Mouse (Mus musculus): ENCODE measurements at regions not wholly inside any gene's neighbourhood (a gene's known extent, or its start where the extent isn't known, plus 50 kb on each side); places are given as distances from the start of the nearest gene placed in this dataset.
A peak's percentile ranks its signal among the peaks of the same experiment; 100 is the strongest.

DNA sequence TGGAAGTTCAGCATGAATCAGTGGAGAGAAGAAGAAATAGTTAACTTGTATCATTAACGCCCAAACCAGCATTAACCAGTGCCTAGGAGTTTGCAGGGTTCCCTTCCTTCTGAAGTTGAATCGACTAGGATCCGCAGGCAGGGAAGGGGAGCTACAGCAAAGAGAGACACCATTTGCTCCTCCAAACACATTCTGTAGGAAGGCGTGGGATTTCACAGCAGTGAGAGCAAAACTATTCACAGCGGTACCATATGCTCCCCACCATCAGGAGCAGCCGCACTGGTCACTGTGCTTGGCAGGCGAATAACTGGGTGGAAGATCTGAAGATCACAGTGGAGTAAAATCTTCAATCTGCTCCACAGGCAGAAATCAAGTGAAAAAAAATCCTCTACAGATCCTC lies 610.3 kb downstream of the Lmo4 start:
- no peak overlapping the region for H3K27ac ChIP-seq (ENCODE audit: low read length)
- 64% methylated on average over 7 of the region's 7 CpGs for WGBS
- H3K4me2 ChIP-seq (ENCODE audit: low read depth, low read length) = no peak overlapping the region
- H3K9ac ChIP-seq (ENCODE audit: low read depth, low read length) = no peak overlapping the region
- H3K27me3 ChIP-seq (replicated peaks; ENCODE audit: control insufficient read depth, insufficient read depth, low read length) = no peaks in the 10 kb centered on the region
- no peak for ATAC-seq
- H3K36me3 ChIP-seq (ENCODE audit: control insufficient read depth, insufficient read depth, low read length) = no peaks in the 10 kb centered on the region
- no peak overlapping the region for H3K4me3 ChIP-seq (ENCODE audit: low read length)
- no peaks in the 10 kb centered on the region for H3K9me3 ChIP-seq (ENCODE audit: control insufficient read depth, low read length)
- H3K4me1 ChIP-seq (ENCODE audit: control insufficient read depth, insufficient read depth, low read length) = peaks cover 12% of the 10 kb centered on the region

DNA sequence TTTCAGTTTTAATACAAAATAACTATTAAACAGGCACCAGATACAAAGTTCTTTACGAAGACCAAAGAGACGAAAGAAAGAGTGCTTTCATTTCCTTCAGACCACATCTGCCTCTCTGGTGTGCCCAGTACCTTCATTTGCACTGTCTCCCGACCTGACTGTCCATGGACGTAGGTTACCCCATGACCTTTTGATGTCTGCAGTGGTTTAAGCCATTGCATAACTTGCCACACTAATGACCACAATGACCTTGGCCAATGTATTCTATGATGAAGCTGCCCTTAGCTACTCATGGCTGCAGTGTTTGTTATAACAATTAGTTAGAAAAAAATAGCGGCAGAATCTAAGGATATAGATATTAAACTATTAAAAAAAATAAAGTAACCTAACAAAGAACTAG lies 618.4 kb downstream of the Lmo4 start:
- no peak overlapping the region for H3K27ac ChIP-seq (ENCODE audit: low read length)
- WGBS = 89% methylated on average over 5 of the region's 5 CpGs
- H3K4me3 ChIP-seq (ENCODE audit: low read length) = no peak overlapping the region
- no peaks in the 10 kb centered on the region for H3K27me3 ChIP-seq (replicated peaks; ENCODE audit: control insufficient read depth, insufficient read depth, low read length)
- H3K4me2 ChIP-seq (ENCODE audit: low read depth, low read length) = no peak overlapping the region
- H3K4me1 ChIP-seq (ENCODE audit: control insufficient read depth, insufficient read depth, low read length) = 0 out of 2 replicates have a peak, but pooled peaks cover 2% of the 10 kb centered on the region
- ATAC-seq = no peak
- no peaks in the 10 kb centered on the region for H3K9me3 ChIP-seq (ENCODE audit: control insufficient read depth, low read length)
- no peak overlapping the region for H3K9ac ChIP-seq (ENCODE audit: low read depth, low read length)
- no peaks in the 10 kb centered on the region for H3K36me3 ChIP-seq (ENCODE audit: control insufficient read depth, insufficient read depth, low read length)

DNA sequence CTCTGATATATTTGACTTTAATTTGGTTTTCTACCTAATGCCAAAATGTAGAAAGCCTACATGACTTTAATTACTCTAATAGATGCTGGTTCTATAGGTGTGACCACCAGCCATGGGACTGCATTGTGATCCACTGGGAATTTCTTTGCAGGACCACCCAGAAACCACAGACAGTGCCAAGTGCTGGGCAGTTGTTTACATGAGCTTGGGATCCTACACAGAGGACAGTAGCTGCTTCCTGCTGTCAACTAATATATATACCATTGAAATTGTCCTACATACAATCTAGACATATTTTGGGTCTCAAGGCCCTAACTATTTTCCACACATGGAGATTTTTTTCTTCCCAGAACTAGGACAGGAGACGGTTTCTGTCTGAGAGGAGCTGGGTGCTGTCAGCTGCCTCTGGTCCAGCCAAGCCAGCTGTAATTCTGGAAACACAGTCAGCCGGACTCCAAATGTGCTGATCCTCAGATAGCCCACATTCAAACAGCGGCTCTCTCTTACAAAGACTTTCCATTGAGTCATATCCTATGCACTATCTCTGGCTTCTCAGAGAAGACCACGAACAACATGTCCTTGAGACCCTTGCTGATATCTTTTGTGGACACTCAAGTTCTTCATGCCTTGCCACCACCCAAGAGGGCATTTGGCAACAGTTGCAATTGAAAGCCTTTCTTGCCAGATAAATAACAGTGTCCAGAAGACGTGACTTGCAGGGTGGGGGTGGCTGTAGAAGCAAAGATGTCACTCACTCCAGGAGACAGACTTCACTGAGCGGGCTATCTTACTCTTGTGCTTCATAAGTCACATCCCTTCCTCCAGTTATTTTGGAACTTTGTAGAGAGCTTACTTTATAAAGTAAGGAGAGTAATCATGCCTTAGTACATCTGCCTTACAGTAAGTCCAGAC lies 620.1 kb downstream of the Lmo4 start:
- Histone ChIP-seq H3K27ac (ENCODE audit: low read length) (no peak overlapping the region; the same call in 1 of the 2 replicates), H3K9ac (ENCODE audit: low read depth, low read length) (no peak overlapping the region), H3K4me2 (ENCODE audit: low read depth, low read length) (no peak overlapping the region), H3K36me3 (ENCODE audit: control insufficient read depth, insufficient read depth, low read length) (no peaks in the 10 kb centered on the region), H3K4me3 (ENCODE audit: low read length) (no peak overlapping the region), H3K9me3 (ENCODE audit: control insufficient read depth, low read length) (no peaks in the 10 kb centered on the region), H3K4me1 (ENCODE audit: control insufficient read depth, insufficient read depth, low read length) (0 out of 2 replicates have a peak, but pooled peaks cover 2% of the 10 kb centered on the region), H3K27me3 (replicated peaks; ENCODE audit: control insufficient read depth, insufficient read depth, low read length) (no peaks in the 10 kb centered on the region)
- ATAC-seq = no peak
- 66% methylated on average over 6 of the region's 6 CpGs for WGBS

DNA sequence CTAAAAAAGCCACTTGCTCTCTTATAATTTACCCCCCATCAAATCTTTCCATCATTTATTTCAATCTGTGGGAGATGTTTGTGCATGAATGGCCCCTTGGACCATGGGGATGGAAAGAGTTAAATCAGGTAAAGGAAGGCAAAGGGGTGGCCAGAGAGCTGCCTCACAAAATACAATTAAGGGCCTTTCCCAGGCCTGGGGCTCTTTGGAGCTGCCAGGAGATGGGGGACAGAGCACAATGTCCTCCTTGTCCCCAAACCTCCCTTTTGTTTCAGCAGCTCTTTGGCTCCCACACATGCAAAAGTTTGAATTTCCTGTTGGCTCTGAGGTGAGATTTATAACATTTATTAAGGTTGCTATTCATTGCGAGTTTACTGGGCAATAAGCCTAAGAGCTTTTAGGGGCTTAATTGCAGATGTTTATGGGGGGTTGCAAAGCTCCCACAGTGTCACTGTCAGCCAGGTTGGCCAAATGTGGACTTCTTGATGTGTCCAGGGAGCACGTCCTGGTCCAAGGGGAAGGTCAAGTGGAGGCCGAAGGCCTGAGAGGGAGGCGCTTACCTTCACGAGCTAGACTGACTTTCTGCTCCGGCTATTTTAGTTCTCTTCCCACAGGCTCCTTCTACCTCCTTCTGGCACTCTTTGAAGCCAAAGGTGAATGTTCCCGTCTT lies 628.5 kb downstream of the Lmo4 start:
- Histone ChIP-seq H3K4me1 (ENCODE audit: control insufficient read depth, insufficient read depth, low read length) (no peaks in the 10 kb centered on the region), H3K4me3 (ENCODE audit: low read length) (no peak overlapping the region), H3K36me3 (ENCODE audit: control insufficient read depth, insufficient read depth, low read length) (no peaks in the 10 kb centered on the region), H3K9me3 (ENCODE audit: control insufficient read depth, low read length) (no peaks in the 10 kb centered on the region), H3K27me3 (replicated peaks; ENCODE audit: control insufficient read depth, insufficient read depth, low read length) (no peaks in the 10 kb centered on the region), H3K27ac (ENCODE audit: low read length) (no peak overlapping the region), H3K4me2 (ENCODE audit: low read depth, low read length) (no peak overlapping the region), H3K9ac (ENCODE audit: low read depth, low read length) (no peak overlapping the region)
- WGBS = 74% methylated on average over 7 of the region's 7 CpGs
- no peak for ATAC-seq

DNA sequence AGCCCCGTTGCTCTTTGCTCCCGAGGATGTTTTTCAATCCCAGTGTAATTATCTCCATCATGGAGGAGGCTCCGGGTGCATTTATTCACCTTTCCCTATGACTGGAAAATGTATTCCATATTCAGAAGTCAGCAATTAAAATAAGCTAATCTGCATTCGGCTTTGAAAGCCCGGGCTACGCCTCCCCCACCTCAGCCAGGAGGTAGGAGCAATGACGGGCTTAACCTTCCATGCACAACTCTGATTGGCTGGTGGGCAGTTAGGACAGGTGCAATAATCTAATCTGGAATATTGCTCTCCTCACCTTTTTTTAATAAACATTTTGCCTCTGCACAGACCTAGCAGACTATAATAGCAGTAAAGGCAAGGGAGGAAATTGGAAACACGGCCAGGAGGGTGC lies 629.3 kb downstream of the Lmo4 start:
- H3K4me1 ChIP-seq (ENCODE audit: control insufficient read depth, insufficient read depth, low read length) = no peaks in the 10 kb centered on the region
- no peak overlapping the region for H3K4me3 ChIP-seq (ENCODE audit: low read length)
- no peak overlapping the region for H3K9ac ChIP-seq (ENCODE audit: low read depth, low read length)
- H3K36me3 ChIP-seq (ENCODE audit: control insufficient read depth, insufficient read depth, low read length) = no peaks in the 10 kb centered on the region
- no peaks in the 10 kb centered on the region for H3K9me3 ChIP-seq (ENCODE audit: control insufficient read depth, low read length)
- 94% methylated on average over 8 of the region's 8 CpGs for WGBS
- ATAC-seq = no peak
- H3K27ac ChIP-seq (ENCODE audit: low read length) = no peak overlapping the region
- H3K4me2 ChIP-seq (ENCODE audit: low read depth, low read length) = no peak overlapping the region
- H3K27me3 ChIP-seq (replicated peaks; ENCODE audit: control insufficient read depth, insufficient read depth, low read length) = no peaks in the 10 kb centered on the region

DNA sequence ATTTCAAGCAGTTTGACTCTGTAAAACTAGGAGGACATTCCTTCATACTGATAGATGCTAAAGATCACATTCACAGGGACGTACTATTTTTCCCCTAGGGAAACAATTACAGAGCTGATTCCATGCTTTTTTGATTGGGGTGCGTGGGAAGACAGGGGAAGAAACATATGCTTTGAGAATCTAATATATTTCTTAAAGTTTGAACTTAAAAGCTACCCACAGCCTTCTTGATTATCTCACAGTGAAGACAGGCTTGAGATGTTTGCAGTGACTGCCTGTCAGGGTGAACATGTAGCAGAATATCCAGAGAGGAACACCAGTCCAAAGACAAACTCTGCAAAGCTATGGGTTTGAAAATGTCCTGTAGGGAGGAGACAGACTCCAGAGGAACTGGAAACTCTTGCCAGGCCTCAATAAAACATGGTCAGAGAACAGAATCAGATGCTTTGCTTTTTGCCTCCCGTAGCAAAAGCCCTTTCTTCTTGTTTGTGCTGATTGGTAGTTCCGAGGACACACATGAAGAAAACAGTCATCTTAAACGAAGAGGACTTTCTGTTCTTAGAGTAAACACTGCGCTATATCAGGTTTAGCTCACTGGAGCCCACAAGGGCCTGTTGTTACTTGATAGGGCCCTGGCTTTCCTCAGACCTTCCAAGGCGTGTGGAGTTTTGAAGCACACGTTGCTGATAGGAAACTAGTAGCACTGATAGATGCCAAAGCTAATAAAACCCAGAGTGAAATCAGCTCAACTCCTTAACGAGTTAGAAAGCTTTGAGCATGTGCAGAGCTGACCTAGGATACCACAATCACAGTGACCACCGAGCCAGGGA lies 630.8 kb downstream of the Lmo4 start:
- Histone ChIP-seq H3K36me3 (ENCODE audit: control insufficient read depth, insufficient read depth, low read length) (no peaks in the 10 kb centered on the region), H3K4me2 (ENCODE audit: low read depth, low read length) (no peak overlapping the region), H3K4me1 (ENCODE audit: control insufficient read depth, insufficient read depth, low read length) (no peaks in the 10 kb centered on the region), H3K9ac (ENCODE audit: low read depth, low read length) (no peak overlapping the region), H3K27ac (ENCODE audit: low read length) (peak overlapping the region; percentile 4; the same call in 1 of the 2 replicates), H3K4me3 (ENCODE audit: low read length) (no peak overlapping the region), H3K27me3 (replicated peaks; ENCODE audit: control insufficient read depth, insufficient read depth, low read length) (no peaks in the 10 kb centered on the region), H3K9me3 (ENCODE audit: control insufficient read depth, low read length) (no peaks in the 10 kb centered on the region)
- no peak for ATAC-seq
- WGBS = 41% methylated on average over 10 of the region's 10 CpGs

DNA sequence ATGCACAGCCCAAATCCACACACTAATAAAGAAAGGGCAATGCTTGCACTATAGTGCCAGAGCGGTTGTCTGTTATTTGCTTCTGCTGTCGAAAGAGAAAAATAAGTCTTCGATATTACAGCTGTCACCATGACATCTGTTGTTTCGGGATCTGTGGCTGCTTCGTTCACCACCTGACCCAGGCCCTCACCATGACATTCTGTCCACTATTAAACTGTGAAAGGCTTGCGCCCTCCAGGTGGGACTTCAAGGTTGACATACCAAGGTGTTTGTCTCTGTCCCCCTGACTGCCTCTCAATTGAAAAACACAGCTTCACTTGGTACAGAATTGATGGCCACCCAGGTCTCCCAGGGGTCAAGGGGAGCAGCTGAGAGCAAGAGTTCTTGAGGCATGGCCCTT lies 635.1 kb downstream of the Lmo4 start:
- H3K4me1 ChIP-seq (ENCODE audit: control insufficient read depth, insufficient read depth, low read length) = no peaks in the 10 kb centered on the region

DNA sequence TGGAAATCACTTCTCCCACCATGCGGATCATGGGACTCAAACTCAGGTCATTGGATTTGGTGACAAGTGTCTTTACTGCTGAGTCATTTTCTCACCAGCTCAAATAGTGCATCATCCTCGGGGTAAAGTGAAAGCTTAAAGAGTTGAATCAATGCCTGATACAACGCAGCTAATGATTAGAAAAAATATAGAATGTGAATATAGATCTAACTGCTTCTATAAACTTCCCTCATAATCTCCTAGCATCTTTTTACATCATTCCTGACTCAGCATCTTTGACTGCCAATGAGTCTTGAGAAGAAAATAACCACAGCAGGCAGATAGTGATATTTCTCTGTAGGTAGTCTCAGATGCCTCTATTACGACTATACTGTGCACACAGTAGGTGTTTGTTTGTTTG lies 640.0 kb downstream of the Lmo4 start:
- no peak overlapping the region for H3K4me2 ChIP-seq (ENCODE audit: low read depth, low read length)
- no peak overlapping the region for H3K27ac ChIP-seq (ENCODE audit: low read length)
- no peaks in the 10 kb centered on the region for H3K27me3 ChIP-seq (replicated peaks; ENCODE audit: control insufficient read depth, insufficient read depth, low read length)
- ATAC-seq = no peak
- H3K36me3 ChIP-seq (ENCODE audit: control insufficient read depth, insufficient read depth, low read length) = no peaks in the 10 kb centered on the region
- H3K9me3 ChIP-seq (ENCODE audit: control insufficient read depth, low read length) = no peaks in the 10 kb centered on the region
- H3K4me3 ChIP-seq (ENCODE audit: low read length) = no peak overlapping the region
- no peak overlapping the region for H3K9ac ChIP-seq (ENCODE audit: low read depth, low read length)
- WGBS = 90% methylated on average over 4 of the region's 4 CpGs
- H3K4me1 ChIP-seq (ENCODE audit: control insufficient read depth, insufficient read depth, low read length) = no peaks in the 10 kb centered on the region

More for the DNA sequence above, 635.1 kb downstream of the Lmo4 start:
- H3K9ac ChIP-seq (ENCODE audit: low read depth, low read length) = no peak overlapping the region
- no peaks in the 10 kb centered on the region for H3K27me3 ChIP-seq (replicated peaks; ENCODE audit: control insufficient read depth, insufficient read depth, low read length)
- H3K36me3 ChIP-seq (ENCODE audit: control insufficient read depth, insufficient read depth, low read length) = no peaks in the 10 kb centered on the region
- no peaks in the 10 kb centered on the region for H3K9me3 ChIP-seq (ENCODE audit: control insufficient read depth, low read length)
- WGBS = 73% methylated on average over 6 of the region's 6 CpGs
- H3K27ac ChIP-seq (ENCODE audit: low read length) = no peak overlapping the region
- no peak overlapping the region for H3K4me3 ChIP-seq (ENCODE audit: low read length)
- ATAC-seq = no peak
- H3K4me2 ChIP-seq (ENCODE audit: low read depth, low read length) = no peak overlapping the region

DNA sequence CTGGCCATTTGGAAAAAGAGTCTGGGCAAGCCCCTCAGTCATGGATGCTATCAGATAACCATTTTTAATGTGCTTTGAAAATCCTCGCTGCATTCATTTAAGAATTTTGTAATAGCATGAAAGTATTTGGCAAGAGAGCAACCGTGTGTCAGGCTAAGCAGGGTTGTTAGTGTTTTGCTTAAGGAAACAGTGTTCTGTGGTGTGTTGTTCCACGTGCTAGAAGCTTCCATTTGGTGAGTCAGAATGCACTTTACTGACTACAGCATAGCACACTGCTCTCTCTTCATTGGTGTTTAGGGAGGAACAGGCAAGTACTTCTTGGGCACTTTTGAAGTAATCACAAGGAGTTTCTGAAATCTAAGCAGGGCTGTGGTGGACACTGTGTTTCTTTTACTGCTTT lies 661.0 kb upstream of the Pkn2 start:
- no peak overlapping the region for H3K4me3 ChIP-seq (ENCODE audit: low read length)
- 50% methylated on average over 3 of the region's 3 CpGs for WGBS

More for the DNA sequence above, 661.0 kb upstream of the Pkn2 start:
- H3K4me1 ChIP-seq (ENCODE audit: control insufficient read depth, insufficient read depth, low read length) = no peaks in the 10 kb centered on the region
- no peaks in the 10 kb centered on the region for H3K9me3 ChIP-seq (ENCODE audit: control insufficient read depth, low read length)
- H3K27ac ChIP-seq (ENCODE audit: low read length) = no peak overlapping the region
- ATAC-seq = no peak
- H3K9ac ChIP-seq (ENCODE audit: low read depth, low read length) = no peak overlapping the region
- no peaks in the 10 kb centered on the region for H3K27me3 ChIP-seq (replicated peaks; ENCODE audit: control insufficient read depth, insufficient read depth, low read length)
- no peaks in the 10 kb centered on the region for H3K36me3 ChIP-seq (ENCODE audit: control insufficient read depth, insufficient read depth, low read length)
- H3K4me2 ChIP-seq (ENCODE audit: low read depth, low read length) = no peak overlapping the region

Data from intestine, embryonic 16.5 days (tissue).